Mouse (Mus musculus) spleen, adult 2 months (tissue): ENCODE measurements around the gene Asap2. TPM values are rescaled to one million over a fixed set of nuclear protein-coding genes. Genes with fewer than 3 reads are reported as not detected.

ENCODE experiments used
- DNase-seq, 2 experiments: peaks; one replicate each; pipeline versions ENCODE4 v3.0.0 to v3.0.0-alpha.2; 2012 to 2021; ENCODE audit warnings: low spot score in 2 of 2, low read depth in 1 of 2
- H3K27ac ChIP-seq: fragments of 200-500 bp; 2 replicates; pipeline ENCODE4 v1.5.1; 2012; ENCODE audit warnings: low read length, inconsistent platforms; ENCODE audit not compliant: insufficient read depth
- H3K27me3 ChIP-seq: fragments of 200-500 bp; 2 replicates; pipeline ENCODE4 v1.6.1; 2012; ENCODE audit warnings: mild to moderate bottlenecking, moderate library complexity, low read length, inconsistent platforms; ENCODE audit not compliant: control insufficient read depth, insufficient read depth
- H3K36me3 ChIP-seq: fragments of 200-500 bp; 2 replicates; pipeline ENCODE4 v1.6.1; 2012; ENCODE audit warnings: mild to moderate bottlenecking, low read length, inconsistent platforms; ENCODE audit not compliant: control insufficient read depth, insufficient read depth
- H3K4me1 ChIP-seq: fragments of 200-500 bp; 2 replicates; pipeline ENCODE4 v1.6.1; 2011; ENCODE audit warnings: inconsistent platforms; ENCODE audit not compliant: control insufficient read depth, insufficient read depth, insufficient read length
- H3K4me3 ChIP-seq: fragments of 200-500 bp; 2 replicates; pipeline ENCODE4 v1.5.1; 2011; ENCODE audit warnings: mild to moderate bottlenecking, inconsistent platforms; ENCODE audit not compliant: insufficient read depth, insufficient read length; ENCODE audit errors: extremely low read depth
- CTCF ChIP-seq: fragments of 200-500 bp; IDR thresholded peaks from 2 replicates; pipeline ENCODE4 v1.5.1; 2011; ENCODE audit warnings: mild to moderate bottlenecking, inconsistent platforms; ENCODE audit not compliant: insufficient read depth, insufficient read length, insufficient replicate concordance; ENCODE audit errors: extremely low read depth
- POLR2A ChIP-seq: fragments of 200-500 bp; IDR thresholded peaks from 2 replicates; pipeline ENCODE4 v1.6.1; 2011; ENCODE audit warnings: low read depth, low read length, inconsistent platforms
- WGBS: fragments of 180-500 bp; shearing (Covaris S2); methylation state at CpG from one replicate; pipeline ENCODE4 v1.1.7; 2018; 5-methylcytosine and 5-hydroxymethylcytosine counted together
- polyA plus RNA-seq: library from polyadenylated mRNA; depleted of rRNA; stranded (reverse); fragments of >200 nt; gene quantifications from 2 replicates; pipeline ENCODE4 v1.2.3, GENCODE M21; 2012

The Asap2 gene
- polyA plus RNA-seq, 1 experiment = 3.3 TPM

DNA sequence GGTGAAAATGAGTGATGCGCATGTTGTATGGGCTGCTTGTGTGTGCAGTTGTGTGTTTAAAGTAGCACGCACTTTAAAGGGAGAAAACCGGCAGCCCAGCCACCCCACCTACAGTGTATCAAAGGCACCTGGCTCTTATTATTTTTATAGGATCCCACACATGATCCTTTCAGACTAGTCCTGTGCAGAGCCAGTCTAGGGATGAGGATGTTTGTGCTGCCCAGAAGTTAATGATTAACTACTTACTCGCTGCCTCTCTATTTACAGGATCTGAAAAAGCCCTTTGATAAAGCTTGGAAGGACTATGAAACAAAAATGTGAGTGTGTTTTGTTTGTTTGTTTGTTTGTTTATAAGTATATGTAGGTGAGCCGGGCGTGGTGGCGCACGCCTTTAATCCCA lies 210.4 kb downstream of the Asap2 start:
- WGBS = 95% methylated on average over 8 of the region's 8 CpGs
- TF ChIP-seq CTCF = no peak
- TF ChIP-seq POLR2A = no peak
- Histone ChIP-seq H3K27ac (no peak overlapping the region), H3K36me3 (no peaks in the 10 kb centered on the region), H3K4me1 (no peaks in the 10 kb centered on the region), H3K27me3 (no peaks in the 10 kb centered on the region), H3K4me3 (no peak overlapping the region)
- no peak for DNase-seq

DNA sequence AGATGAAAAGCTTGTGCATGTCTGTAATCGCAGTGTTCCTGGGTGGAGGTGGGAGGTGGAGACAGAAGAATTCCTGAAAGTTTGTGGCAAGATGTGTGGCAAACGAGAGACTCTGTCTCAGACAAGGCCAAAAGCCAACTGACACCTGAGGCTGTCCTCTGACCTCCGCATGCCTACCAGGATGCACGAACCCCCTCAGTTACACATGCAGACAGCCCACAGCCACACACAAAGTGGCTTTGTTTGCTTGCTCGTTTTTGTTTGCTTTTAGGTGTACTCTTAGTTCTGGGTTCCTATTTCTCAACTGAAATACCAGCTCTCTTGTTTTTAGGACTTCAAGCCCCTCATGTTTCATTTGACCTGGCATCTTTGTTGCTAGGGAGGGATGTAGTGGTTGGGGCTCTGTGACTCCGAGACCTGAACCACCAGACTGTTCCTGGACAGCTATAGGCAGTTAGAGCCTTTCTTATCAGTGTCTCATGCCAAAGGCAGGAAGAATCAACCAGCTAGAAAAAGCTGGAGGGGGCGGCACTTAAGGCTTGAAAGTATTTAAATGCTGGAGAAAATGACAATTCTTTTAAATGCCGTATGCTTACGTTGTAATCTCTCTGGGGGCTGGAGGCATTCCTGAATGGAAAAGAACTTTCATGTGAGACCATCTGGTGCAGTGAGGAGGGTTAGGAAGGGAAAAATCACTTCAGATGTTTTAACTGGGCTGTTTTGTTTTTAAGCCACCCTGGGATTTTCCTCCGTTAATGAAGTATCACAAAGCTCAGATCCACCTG lies 211.4 kb downstream of the Asap2 start:
- H3K4me1 ChIP-seq = no peaks in the 10 kb centered on the region
- no peak overlapping the region for H3K4me3 ChIP-seq
- 88% methylated on average over 10 of the region's 10 CpGs for WGBS
- TF ChIP-seq CTCF = no peak
- no peak for TF ChIP-seq POLR2A
- DNase-seq = no peak
- H3K27me3 ChIP-seq = no peaks in the 10 kb centered on the region
- H3K36me3 ChIP-seq = no peaks in the 10 kb centered on the region
- H3K27ac ChIP-seq = no peak overlapping the region

DNA sequence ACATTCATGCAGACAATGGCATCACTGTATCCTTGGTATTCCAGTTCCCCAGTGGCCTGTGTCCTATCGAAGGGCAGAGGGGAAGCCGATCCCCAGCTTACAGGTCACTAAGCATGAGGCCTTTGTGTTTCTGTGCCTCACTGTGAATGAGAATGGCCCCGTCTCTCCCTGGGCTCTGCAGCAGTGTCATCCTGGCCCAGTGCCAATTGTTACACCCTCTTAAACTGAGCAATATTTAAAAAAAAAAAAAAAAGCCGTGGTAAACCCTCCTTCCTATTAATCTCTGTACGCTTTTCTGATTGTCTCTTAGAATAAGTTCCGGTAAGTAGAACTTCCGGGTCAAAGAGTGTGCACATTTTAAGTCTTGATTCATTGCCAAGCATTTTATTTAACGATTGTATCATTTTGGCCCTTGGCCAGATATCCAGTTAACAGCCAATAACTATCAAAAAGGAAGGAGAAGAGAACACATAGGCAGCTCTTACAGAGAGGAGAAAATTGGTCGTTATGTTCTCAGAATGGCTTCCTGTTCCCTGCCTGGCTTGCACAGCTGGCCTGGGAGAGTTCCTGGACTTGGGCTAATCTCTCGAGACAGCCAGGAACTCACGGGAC lies 214.5 kb downstream of the Asap2 start:
- Histone ChIP-seq H3K4me1 (peaks cover 9% of the 10 kb centered on the region; the same call in 1 of the 2 replicates), H3K36me3 (no peaks in the 10 kb centered on the region), H3K4me3 (no peak overlapping the region), H3K27me3 (no peaks in the 10 kb centered on the region), H3K27ac (no peak overlapping the region)
- DNase-seq = no peak
- TF ChIP-seq POLR2A = no peak
- no peak for TF ChIP-seq CTCF
- 50% methylated on average over 11 of the region's 11 CpGs for WGBS

DNA sequence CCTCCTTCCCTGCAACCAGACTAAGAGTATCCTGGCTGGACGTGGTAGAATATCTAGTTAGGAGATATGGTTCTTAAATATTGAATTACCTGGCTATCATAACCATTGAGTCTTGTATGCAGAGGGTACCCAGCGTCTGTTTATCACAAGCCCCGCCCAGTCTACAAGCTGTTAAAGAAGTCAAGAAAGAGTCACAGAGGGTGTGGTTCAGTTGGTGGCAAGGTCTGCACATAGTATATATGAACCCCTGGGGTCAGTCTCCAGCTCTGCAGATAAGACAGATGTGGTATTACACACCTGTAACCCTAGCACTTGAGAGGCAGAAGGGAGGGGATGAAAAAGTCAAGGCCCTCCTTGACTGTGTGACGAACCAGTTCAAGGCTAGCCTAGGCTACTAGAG lies 215.5 kb downstream of the Asap2 start:
- no peaks in the 10 kb centered on the region for H3K36me3 ChIP-seq
- TF ChIP-seq CTCF (no peak), POLR2A (no peak)
- H3K4me3 ChIP-seq = no peak overlapping the region
- H3K27ac ChIP-seq = no peak overlapping the region
- 87% methylated on average over 4 of the region's 4 CpGs for WGBS
- DNase-seq = no peak
- no peaks in the 10 kb centered on the region for H3K27me3 ChIP-seq
- peaks cover 9% of the 10 kb centered on the region; the same call in 1 of the 2 replicates for H3K4me1 ChIP-seq

DNA sequence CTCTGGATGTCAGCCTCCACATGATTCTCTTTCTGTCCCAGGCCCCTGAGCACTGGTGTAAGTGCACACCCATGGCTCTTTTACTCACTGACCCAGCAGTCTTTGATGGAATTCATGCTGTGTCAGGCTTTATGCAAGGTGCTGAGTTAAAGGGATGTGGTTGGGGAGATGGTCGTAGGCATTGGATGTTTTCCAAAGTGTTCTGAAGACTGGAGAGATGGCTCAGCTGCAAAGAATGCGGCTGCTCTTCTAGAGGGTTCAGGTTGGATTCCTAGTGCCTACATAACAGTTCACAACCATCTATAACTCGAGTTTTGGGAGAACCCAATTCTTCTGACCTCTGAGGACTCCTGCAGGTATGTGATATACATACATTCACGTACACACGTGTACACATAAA lies 217.2 kb downstream of the Asap2 start:
- Histone ChIP-seq H3K4me3 (no peak overlapping the region), H3K27ac (no peak overlapping the region), H3K4me1 (peaks cover 9% of the 10 kb centered on the region; the same call in 1 of the 2 replicates), H3K27me3 (no peaks in the 10 kb centered on the region), H3K36me3 (no peaks in the 10 kb centered on the region)
- TF ChIP-seq POLR2A = no peak
- TF ChIP-seq CTCF = no peak
- DNase-seq = no peak
- WGBS = 72% methylated on average over 5 of the region's 5 CpGs

DNA sequence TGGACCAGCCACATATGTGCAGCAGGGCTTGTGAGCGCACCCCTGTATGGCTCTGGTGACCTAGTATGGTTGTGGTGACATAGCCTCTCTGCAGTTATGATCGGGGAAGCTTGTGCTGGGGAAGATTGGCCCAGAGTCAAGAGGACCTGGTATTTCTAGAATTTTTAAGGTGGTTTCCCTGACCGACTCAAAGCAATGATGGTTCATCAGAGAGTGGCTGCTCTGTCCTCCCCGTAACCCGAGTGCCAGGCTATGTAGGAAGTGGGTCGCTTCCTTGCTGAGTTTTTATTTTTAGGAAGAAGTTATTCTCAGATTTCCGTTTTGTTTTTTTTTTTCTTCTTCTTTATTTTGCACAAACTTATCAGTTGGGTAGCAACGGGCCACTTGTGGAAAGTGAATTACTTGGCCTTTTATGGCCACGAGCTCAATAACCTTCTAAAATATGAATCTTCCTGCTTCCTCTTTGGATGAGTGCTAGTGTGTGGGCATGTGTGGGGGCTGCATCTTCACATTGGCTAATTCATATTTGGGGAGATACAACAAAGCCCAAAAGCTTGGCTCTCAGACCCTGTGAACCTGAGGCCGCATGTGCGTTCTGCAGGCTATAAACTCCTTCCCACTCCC lies 218.0 kb downstream of the Asap2 start:
- no peaks in the 10 kb centered on the region for H3K27me3 ChIP-seq
- peaks cover 9% of the 10 kb centered on the region; the same call in 1 of the 2 replicates for H3K4me1 ChIP-seq
- TF ChIP-seq POLR2A (no peak), CTCF (no peak)
- 15% methylated on average over 11 of the region's 11 CpGs for WGBS
- H3K36me3 ChIP-seq = no peaks in the 10 kb centered on the region
- no peak for DNase-seq
- no peak overlapping the region for H3K4me3 ChIP-seq
- H3K27ac ChIP-seq = no peak overlapping the region

DNA sequence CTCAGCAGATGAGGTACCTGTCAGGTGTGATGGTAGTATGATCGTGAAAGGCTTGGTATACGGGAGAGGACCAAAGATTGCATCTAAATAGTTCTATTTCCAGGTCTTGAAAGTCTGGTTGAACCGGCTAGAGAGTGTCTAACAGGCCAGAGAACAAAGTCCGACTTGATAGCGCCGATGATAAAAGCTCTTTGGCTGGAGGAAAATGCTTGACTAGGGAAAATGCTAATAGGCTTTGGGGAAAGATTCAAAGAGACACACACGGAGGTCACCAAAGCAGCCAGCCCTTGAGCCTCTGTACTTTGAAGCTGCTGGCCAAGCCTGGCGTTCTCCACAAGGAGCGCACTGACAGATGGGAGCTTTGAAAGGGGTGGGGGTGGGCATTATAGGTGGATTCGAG lies 219.0 kb downstream of the Asap2 start:
- WGBS = 95% methylated on average over 10 of the region's 10 CpGs
- Histone ChIP-seq H3K27me3 (no peaks in the 10 kb centered on the region), H3K4me1 (peaks cover 9% of the 10 kb centered on the region; the same call in 1 of the 2 replicates), H3K4me3 (no peak overlapping the region), H3K36me3 (no peaks in the 10 kb centered on the region), H3K27ac (no peak overlapping the region)
- no peak for DNase-seq
- TF ChIP-seq CTCF (no peak), POLR2A (no peak)
